Mouse (Mus musculus) limb, embryonic 10.5 days (tissue): ENCODE measurements around the gene Klhl31. TPM values are rescaled to one million over a fixed set of nuclear protein-coding genes. Genes with fewer than 3 reads are reported as not detected.
A peak's percentile ranks its signal among the peaks of the same experiment; 100 is the strongest.

Source experiments
- DNase-seq: peaks from one replicate; pipeline ENCODE4 v3.0.0-alpha.2; 2017; ENCODE audit warnings: low spot score
- H3K27ac ChIP-seq: fragments of 300-500 bp; sonication (generic); 2 replicates; pipeline ENCODE4 v1.5.1; 2016; ENCODE audit warnings: mild to moderate bottlenecking
- H3K27me3 ChIP-seq: fragments of 300-500 bp; sonication (generic); 2 replicates; pipeline ENCODE4 v1.6.1; 2016; ENCODE audit warnings: low read depth, mild to moderate bottlenecking; ENCODE audit not compliant: poor library complexity, severe bottlenecking
- H3K36me3 ChIP-seq: fragments of 300-500 bp; sonication (generic); 2 replicates; pipeline ENCODE4 v1.6.1; 2016; ENCODE audit warnings: mild to moderate bottlenecking, moderate library complexity
- H3K4me1 ChIP-seq: fragments of 300-500 bp; sonication (generic); 2 replicates; pipeline ENCODE4 v1.6.1; 2016
- H3K4me3 ChIP-seq: fragments of 300-500 bp; sonication (generic); 2 replicates; pipeline ENCODE4 v1.5.1; 2016; ENCODE audit warnings: mild to moderate bottlenecking, moderate library complexity
- H3K9me3 ChIP-seq: fragments of 300-500 bp; sonication (generic); replicated peaks from 2 replicates; pipeline ENCODE4 v1.6.1; 2016; ENCODE audit warnings: mild to moderate bottlenecking
- WGBS: fragments of 180-500 bp; shearing (Covaris S2); methylation state at CpG from one replicate; pipeline ENCODE4 v1.1.7; 2016; 5-methylcytosine and 5-hydroxymethylcytosine counted together
- polyA plus RNA-seq: library from polyadenylated mRNA; unstranded; fragments of >200 nt; fragmentation: Nextera tagmentation; extraction: Ambion mirVana; gene quantifications from 2 replicates; pipeline ENCODE4 v1.2.1, GENCODE M21; 2016

The Klhl31 gene
- polyA plus RNA-seq, 1 experiment from 2014 or later: 0.61 TPM

GRCm38 (mm10) chr9:77632432-77632831 is 3.9 kb upstream of the Klhl31 start:
- 87% methylated on average over 3 of the region's 3 CpGs for WGBS

DNA sequence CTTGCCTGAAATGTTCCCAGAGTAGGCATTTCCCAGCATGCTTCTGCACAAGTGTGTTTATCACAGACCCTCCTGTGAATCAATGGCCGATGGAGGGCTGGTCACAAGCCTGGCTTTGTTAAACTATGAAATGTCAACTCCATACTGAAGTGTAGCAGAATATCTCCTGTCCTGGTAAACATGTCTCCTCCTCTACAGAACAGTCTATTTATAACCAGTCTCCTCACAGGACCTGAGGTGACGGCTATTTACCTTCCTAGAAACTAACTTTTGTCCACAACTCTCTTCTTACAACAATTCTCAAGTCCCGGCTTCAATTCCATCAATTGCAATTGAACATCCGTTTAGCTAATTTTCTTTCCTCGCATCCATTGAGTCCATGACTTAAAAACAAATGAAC is 297 bp upstream of the Klhl31 start:
- Histone ChIP-seq H3K4me3 (no peak overlapping the region), H3K27ac (no peak overlapping the region), H3K4me1 (peaks cover 4% of the 10 kb centered on the region; the same call in 1 of the 2 replicates), H3K9me3 (no peaks in the 10 kb centered on the region), H3K27me3 (no peaks in the 10 kb centered on the region), H3K36me3 (no peaks in the 10 kb centered on the region)
- DNase-seq: no peak
- 89% methylated on average over 5 of the region's 5 CpGs for WGBS

More at GRCm38 (mm10) chr9:77632432-77632831, 3.9 kb upstream of the Klhl31 start:
- H3K27ac ChIP-seq: no peak overlapping the region
- H3K36me3 ChIP-seq: no peaks in the 10 kb centered on the region
- H3K9me3 ChIP-seq: no peaks in the 10 kb centered on the region
- DNase-seq: no peak
- no peaks in the 10 kb centered on the region for H3K27me3 ChIP-seq
- no peak overlapping the region for H3K4me3 ChIP-seq
- peaks cover 4% of the 10 kb centered on the region; the same call in 1 of the 2 replicates for H3K4me1 ChIP-seq

DNA sequence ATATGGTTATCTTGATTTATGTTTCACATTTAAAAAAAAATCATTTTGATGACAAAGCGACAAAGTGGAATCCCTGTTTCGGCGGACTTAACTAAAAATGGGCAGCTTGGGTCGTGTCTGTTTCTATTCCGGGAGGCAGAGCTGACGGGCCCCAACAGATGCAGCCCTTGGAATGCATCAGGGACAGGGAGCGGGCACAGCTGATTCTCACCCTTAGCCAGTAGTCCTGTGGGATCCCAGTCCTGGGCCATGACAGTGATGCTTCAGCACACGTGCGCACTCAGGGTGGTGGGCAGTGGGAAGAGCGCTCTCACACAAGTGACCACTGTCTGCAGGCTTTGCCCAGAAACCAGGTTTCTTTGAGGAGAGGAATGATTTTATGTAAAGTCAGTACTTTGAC is 1.1 kb downstream of the Klhl31 start:
- peaks cover 4% of the 10 kb centered on the region; the same call in 1 of the 2 replicates for H3K4me1 ChIP-seq
- no peaks in the 10 kb centered on the region for H3K27me3 ChIP-seq
- no peaks in the 10 kb centered on the region for H3K36me3 ChIP-seq
- H3K4me3 ChIP-seq: no peak overlapping the region
- no peak overlapping the region for H3K27ac ChIP-seq
- DNase-seq: no peak
- 82% methylated on average over 10 of the region's 10 CpGs for WGBS
- H3K9me3 ChIP-seq: no peaks in the 10 kb centered on the region

DNA sequence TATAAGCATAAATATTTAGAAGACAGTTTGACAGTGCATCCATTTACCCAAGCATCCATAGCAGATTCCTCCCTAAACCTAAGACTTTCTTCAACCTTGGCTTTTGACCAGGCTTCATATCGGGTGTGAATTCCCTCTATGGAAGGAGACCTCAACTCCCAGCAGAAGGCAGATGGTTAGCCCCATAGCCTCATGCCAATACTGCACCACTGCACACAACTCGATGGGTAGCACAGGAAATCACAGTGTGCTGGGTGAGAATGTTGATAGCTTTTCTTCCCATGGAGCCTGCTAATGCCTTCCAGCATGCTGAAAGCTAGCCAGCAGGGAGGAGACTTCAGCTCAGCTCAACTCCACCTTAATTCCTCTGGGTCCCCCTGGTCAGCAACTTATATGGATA is 8.9 kb downstream of the Klhl31 start:
- no peaks in the 10 kb centered on the region for H3K27me3 ChIP-seq
- 81% methylated on average over 2 of the region's 2 CpGs for WGBS

GRCm38 (mm10) chr9:77651847-77652246 is 15.5 kb downstream of the Klhl31 start:
- Histone ChIP-seq H3K4me1 (peaks cover 10% of the 10 kb centered on the region), H3K9me3 (no peaks in the 10 kb centered on the region), H3K27me3 (peaks cover 15% of the 10 kb centered on the region), H3K36me3 (no peaks in the 10 kb centered on the region), H3K27ac (no peak overlapping the region), H3K4me3 (no peak overlapping the region)
- DNase-seq: no peak
- WGBS: 73% methylated on average over 7 of the region's 7 CpGs

More for the DNA sequence above, 8.9 kb downstream of the Klhl31 start:
- no peaks in the 10 kb centered on the region for H3K36me3 ChIP-seq
- no peak for DNase-seq
- no peaks in the 10 kb centered on the region for H3K9me3 ChIP-seq
- H3K4me1 ChIP-seq: no peaks in the 10 kb centered on the region
- no peak overlapping the region for H3K27ac ChIP-seq
- H3K4me3 ChIP-seq: no peak overlapping the region

DNA sequence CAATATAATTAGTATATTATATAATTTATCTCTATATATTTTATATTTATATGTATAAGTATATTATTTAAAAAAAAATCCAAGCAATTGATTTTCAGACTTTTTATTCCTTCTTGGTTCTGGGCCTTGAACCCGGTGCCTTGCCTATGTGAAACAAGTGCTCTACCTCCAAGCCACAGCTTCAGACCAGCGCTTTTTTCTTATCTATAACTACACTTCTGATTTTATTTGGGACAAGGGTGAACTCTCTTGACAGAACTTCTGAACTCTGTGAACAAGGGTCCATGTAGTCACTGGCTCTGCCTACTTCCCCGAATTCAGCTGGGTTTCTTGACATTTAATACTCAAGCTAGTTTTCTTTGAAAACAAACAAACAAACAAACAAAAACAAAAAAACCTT is 17.6 kb downstream of the Klhl31 start:
- WGBS: 84% methylated on average over 3 of the region's 3 CpGs
- no peak for DNase-seq

DNA sequence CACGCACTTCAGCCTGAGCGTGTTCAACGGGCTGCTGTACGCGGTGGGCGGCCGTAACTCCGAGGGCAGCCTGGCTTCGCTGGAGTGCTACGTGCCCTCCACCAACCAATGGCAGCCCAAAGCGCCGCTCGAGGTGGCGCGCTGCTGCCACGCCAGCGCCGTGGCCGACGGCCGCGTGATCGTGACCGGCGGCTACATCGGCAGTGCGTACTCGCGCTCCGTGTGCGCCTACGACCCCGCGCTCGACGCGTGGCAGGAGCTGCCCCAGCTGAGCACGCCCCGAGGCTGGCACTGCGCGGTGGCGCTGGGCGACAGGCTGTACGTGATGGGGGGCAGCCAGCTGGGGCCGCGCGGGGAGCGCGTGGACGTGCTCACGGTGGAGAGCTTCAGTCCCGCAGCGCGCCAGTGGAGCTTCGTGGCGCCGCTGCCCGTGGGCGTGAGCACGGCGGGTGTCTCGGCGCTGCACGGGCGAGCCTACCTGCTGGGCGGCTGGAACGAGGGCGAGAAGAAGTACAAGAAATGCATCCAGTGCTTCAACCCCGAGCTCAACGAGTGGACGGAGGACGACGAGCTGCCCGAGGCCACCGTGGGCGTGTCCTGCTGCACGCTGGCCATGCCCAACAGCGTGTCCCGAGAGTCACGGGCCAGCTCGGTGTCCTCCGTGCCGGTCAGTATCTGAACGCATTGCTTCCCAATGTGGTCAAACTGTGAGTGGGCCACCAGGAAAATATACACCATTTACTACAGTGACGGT is 19.1 kb downstream of the Klhl31 start:
- H3K4me1 ChIP-seq: peaks cover 10% of the 10 kb centered on the region
- peak overlapping the region; percentile 76 for H3K27ac ChIP-seq
- H3K4me3 ChIP-seq: peak overlapping the region; percentile 73
- peaks cover 15% of the 10 kb centered on the region for H3K27me3 ChIP-seq
- DNase-seq: peak; percentile 72
- under 1% methylated on average over 85 of the region's 85 CpGs for WGBS
- no peaks in the 10 kb centered on the region for H3K36me3 ChIP-seq
- no peaks in the 10 kb centered on the region for H3K9me3 ChIP-seq

More for the DNA sequence above, 17.6 kb downstream of the Klhl31 start:
- no peaks in the 10 kb centered on the region for H3K9me3 ChIP-seq
- H3K36me3 ChIP-seq: no peaks in the 10 kb centered on the region
- H3K4me3 ChIP-seq: no peak overlapping the region
- peaks cover 10% of the 10 kb centered on the region for H3K4me1 ChIP-seq
- peaks cover 15% of the 10 kb centered on the region for H3K27me3 ChIP-seq
- H3K27ac ChIP-seq: no peak overlapping the region

DNA sequence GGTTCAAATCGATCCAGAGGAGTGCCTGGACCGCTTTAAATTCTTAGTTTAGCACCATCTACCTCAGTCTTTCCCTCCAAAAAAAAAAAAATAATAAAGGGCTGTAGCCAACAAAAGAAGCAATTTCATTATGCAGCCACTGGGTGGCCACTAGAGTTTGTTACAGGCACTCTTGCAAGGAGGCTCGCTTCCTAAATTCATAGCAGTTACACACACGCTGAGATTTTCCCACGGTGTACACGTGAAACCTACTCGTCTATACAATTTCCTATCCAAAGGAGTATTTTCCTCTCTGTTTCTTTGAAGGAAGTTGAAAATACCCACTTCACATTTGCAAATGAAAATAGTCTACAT is 19.6 kb downstream of the Klhl31 start:
- WGBS: 2% methylated on average over 7 of the region's 7 CpGs
- Histone ChIP-seq H3K27ac (peak overlapping the region; percentile 76; the same call in 1 of the 2 replicates), H3K9me3 (no peaks in the 10 kb centered on the region), H3K4me1 (peaks cover 10% of the 10 kb centered on the region), H3K4me3 (peak overlapping the region; percentile 73), H3K27me3 (peaks cover 15% of the 10 kb centered on the region), H3K36me3 (no peaks in the 10 kb centered on the region)
- DNase-seq: no peak

- 80% methylated on average over 3 of the region's 3 CpGs for WGBS
- H3K27ac ChIP-seq: no peak overlapping the region
- no peaks in the 10 kb centered on the region for H3K36me3 ChIP-seq
- H3K9me3 ChIP-seq: no peaks in the 10 kb centered on the region
- no peaks in the 10 kb centered on the region for H3K27me3 ChIP-seq
- DNase-seq: no peak
- no peaks in the 10 kb centered on the region for H3K4me1 ChIP-seq
- no peak overlapping the region for H3K4me3 ChIP-seq
Measured at GRCm38 (mm10) chr9:77662917-77663316, 26.6 kb downstream of the Klhl31 start.

DNA sequence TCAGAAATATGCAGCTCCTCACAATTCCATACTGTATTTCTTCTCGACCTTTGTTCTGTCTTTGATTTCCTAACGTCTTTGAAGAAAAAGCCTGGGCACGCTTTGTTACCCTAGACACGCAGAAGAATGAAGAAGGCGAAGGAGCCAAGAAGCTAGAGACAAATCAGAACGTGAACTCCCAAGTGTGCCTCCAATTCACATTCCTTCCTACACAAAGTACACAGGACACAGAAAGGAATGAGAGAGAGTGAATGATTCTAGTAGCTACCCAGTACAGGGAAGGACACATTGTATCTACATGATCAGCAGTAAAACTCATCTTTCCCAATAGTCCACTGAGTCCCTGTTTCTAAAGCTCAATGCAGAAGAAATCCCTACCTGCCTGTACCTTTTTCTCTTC is 33.8 kb downstream of the Klhl31 start:
- Histone ChIP-seq H3K36me3 (no peaks in the 10 kb centered on the region), H3K4me3 (no peak overlapping the region), H3K9me3 (no peaks in the 10 kb centered on the region), H3K4me1 (no peaks in the 10 kb centered on the region), H3K27me3 (no peaks in the 10 kb centered on the region), H3K27ac (no peak overlapping the region)
- 89% methylated on average over 6 of the region's 6 CpGs for WGBS
- no peak for DNase-seq

GRCm38 (mm10) chr9:77671004-77671403 is 34.7 kb downstream of the Klhl31 start:
- Histone ChIP-seq H3K36me3 (no peaks in the 10 kb centered on the region), H3K4me3 (no peak overlapping the region), H3K4me1 (no peaks in the 10 kb centered on the region), H3K27ac (no peak overlapping the region), H3K27me3 (no peaks in the 10 kb centered on the region), H3K9me3 (no peaks in the 10 kb centered on the region)
- no peak for DNase-seq
- 93% methylated on average over 5 of the region's 5 CpGs for WGBS

GRCm38 (mm10) chr9:77673218-77673617 is 36.9 kb downstream of the Klhl31 start:
- H3K27ac ChIP-seq: no peak overlapping the region
- no peaks in the 10 kb centered on the region for H3K4me1 ChIP-seq
- no peaks in the 10 kb centered on the region for H3K36me3 ChIP-seq
- no peaks in the 10 kb centered on the region for H3K27me3 ChIP-seq
- no peak overlapping the region for H3K4me3 ChIP-seq
- DNase-seq: no peak
- H3K9me3 ChIP-seq: no peaks in the 10 kb centered on the region
- WGBS: 89% methylated on average over 4 of the region's 4 CpGs

- H3K4me3 ChIP-seq: no peak overlapping the region
- no peak overlapping the region for H3K27ac ChIP-seq
- H3K36me3 ChIP-seq: no peaks in the 10 kb centered on the region
- DNase-seq: no peak
- no peaks in the 10 kb centered on the region for H3K9me3 ChIP-seq
- 81% methylated on average over 2 of the region's 2 CpGs for WGBS
- no peaks in the 10 kb centered on the region for H3K27me3 ChIP-seq
- H3K4me1 ChIP-seq: no peaks in the 10 kb centered on the region
Measured at GRCm38 (mm10) chr9:77673986-77674385, 37.7 kb downstream of the Klhl31 start.

DNA sequence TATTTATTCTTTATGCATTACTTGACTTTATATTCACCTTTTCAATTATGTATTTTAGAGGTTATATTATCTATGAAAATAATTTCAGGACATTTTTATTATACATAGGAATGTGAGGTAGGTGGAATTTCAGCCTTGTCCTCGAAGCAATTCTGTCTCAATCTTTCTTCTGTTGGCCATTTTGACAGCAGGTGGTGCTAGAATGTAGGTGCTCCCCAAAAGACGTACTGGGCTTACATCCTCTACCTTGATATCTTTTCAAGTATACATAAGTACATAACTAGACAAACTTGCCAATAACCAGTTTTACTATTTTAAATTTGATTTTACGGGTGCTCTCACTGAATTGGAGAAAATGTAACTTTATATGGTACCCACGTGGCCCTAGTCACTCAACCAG is 48.6 kb downstream of the Klhl31 start:
- H3K4me3 ChIP-seq: no peak overlapping the region
- no peaks in the 10 kb centered on the region for H3K36me3 ChIP-seq
- no peak overlapping the region for H3K27ac ChIP-seq
- no peaks in the 10 kb centered on the region for H3K4me1 ChIP-seq
- no peak for DNase-seq
- no peaks in the 10 kb centered on the region for H3K27me3 ChIP-seq
- H3K9me3 ChIP-seq: no peaks in the 10 kb centered on the region
- 86% methylated on average over 4 of the region's 4 CpGs for WGBS
